ENCODE assay signal across 17 mouse cellular contexts in the genomic region with DNA sequence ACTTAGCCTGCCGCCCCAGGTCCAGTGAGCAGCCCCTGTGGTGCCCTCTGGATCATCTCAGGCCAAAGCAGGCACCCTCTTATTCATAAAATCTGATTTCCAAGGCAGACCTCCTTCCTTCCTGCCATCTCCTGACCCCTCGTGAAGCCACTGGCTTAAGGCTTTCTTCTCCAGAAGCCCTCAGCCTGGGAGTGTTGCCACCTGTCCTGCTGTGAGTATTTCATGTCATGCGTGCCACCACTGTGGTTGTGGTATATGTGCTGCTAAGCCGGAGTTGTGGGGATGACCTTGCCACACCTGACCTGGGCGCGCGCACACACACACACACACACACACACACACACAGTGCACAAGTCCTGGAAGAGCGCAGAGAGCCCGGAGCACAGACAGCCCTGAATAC.
DNase-seq lines count a peak whose midpoint lies in the region; ATAC-seq lines count a peak whose summit lies in the region.
"Had no signal": no experiment of that assay in that cellular context is flagged by ENCODE, and none has a peak within 500 bp of the region (broad histone marks: within the 10 kb centered on the region; RNA-seq: fewer than 3 reads in every experiment).

No protein-coding gene starts in this region.

- H3K4me2 ChIP-seq in embryonic facial prominence, embryonic 11.5 days (ENCODE audit: low read depth, low read length), result no peak overlapping the region
- H3K4me2 ChIP-seq in forebrain, embryonic 14.5 days (ENCODE audit: low read length), result no peak overlapping the region
- H3K4me2 ChIP-seq in hindbrain, embryonic 14.5 days (replicated peaks), result no peak overlapping the region
- H3K4me2 ChIP-seq in midbrain, embryonic 16.5 days (ENCODE audit: low read length), result no peak overlapping the region
- H3K4me2 ChIP-seq in kidney, embryonic 16.5 days (replicated peaks; ENCODE audit: low read depth, low read length), result no peak overlapping the region
- H3K4me2 ChIP-seq: embryonic facial prominence, embryonic 12.5 days had no signal

- 72% methylated on average over 9 of the region's 9 CpGs for WGBS in embryonic facial prominence, embryonic 11.5 days
- 80% methylated on average over 9 of the region's 9 CpGs for WGBS in embryonic facial prominence, embryonic 10.5 days
- WGBS in forebrain, embryonic 14.5 days, result 76% methylated on average over 9 of the region's 9 CpGs
- WGBS in hindbrain, embryonic 14.5 days, result 64% methylated on average over 9 of the region's 9 CpGs
- WGBS in midbrain, embryonic 16.5 days, result 66% methylated on average over 9 of the region's 9 CpGs
- WGBS in kidney, embryonic 16.5 days, result 82% methylated on average over 9 of the region's 9 CpGs

- ATAC-seq in embryonic facial prominence, embryonic 11.5 days (replicated peaks; ENCODE audit: insufficient number of reproducible peaks, low FRiP score, low TSS enrichment, low read depth), result 0 out of 2 replicates have a peak, but pooled peaks have one; percentile 39
- peak; percentile 10; the same call in 1 of the 2 replicates for ATAC-seq in forebrain, embryonic 14.5 days
- ATAC-seq in hindbrain, embryonic 14.5 days (ENCODE audit: low FRiP score), result peak; percentile 18; the same call in 1 of the 2 replicates
- ATAC-seq in midbrain, embryonic 16.5 days, result peak; percentile 7; the same call in 1 of the 2 replicates
- no peak for ATAC-seq in kidney, embryonic 16.5 days (ENCODE audit: low FRiP score, low TSS enrichment)

- H3K9me3 ChIP-seq in embryonic facial prominence, embryonic 11.5 days (replicated peaks; ENCODE audit: control insufficient read depth, low read length), result no peaks in the 10 kb centered on the region
- no peaks in the 10 kb centered on the region for H3K9me3 ChIP-seq in embryonic facial prominence, embryonic 10.5 days
- no peaks in the 10 kb centered on the region for H3K9me3 ChIP-seq in forebrain, embryonic 14.5 days (replicated peaks; ENCODE audit: control insufficient read depth, low read length)
- no peaks in the 10 kb centered on the region for H3K9me3 ChIP-seq in hindbrain, embryonic 14.5 days (ENCODE audit: control insufficient read depth, low read length)
- no peaks in the 10 kb centered on the region for H3K9me3 ChIP-seq in midbrain, embryonic 16.5 days (replicated peaks; ENCODE audit: control insufficient read depth, low read length, poor library complexity, severe bottlenecking)
- no peaks in the 10 kb centered on the region for H3K9me3 ChIP-seq in kidney, embryonic 16.5 days (ENCODE audit: low read length)
- H3K9me3 ChIP-seq: embryonic facial prominence, embryonic 12.5 days; megakaryocyte, embryonic 14.5 days had no signal

- no peaks in the 10 kb centered on the region for H3K36me3 ChIP-seq in embryonic facial prominence, embryonic 11.5 days (replicated peaks; ENCODE audit: control insufficient read depth, insufficient read depth, low read depth, low read length)
- no peaks in the 10 kb centered on the region for H3K36me3 ChIP-seq in embryonic facial prominence, embryonic 10.5 days (replicated peaks)
- H3K36me3 ChIP-seq in forebrain, embryonic 14.5 days (ENCODE audit: control insufficient read depth, insufficient read depth, low read length), result no peaks in the 10 kb centered on the region
- no peaks in the 10 kb centered on the region for H3K36me3 ChIP-seq in hindbrain, embryonic 14.5 days (replicated peaks; ENCODE audit: control insufficient read depth, insufficient read depth)
- H3K36me3 ChIP-seq in midbrain, embryonic 16.5 days (ENCODE audit: control insufficient read depth, insufficient read depth, low read length), result no peaks in the 10 kb centered on the region
- H3K36me3 ChIP-seq in kidney, embryonic 16.5 days (ENCODE audit: insufficient read depth, low read length), result no peaks in the 10 kb centered on the region
- H3K36me3 ChIP-seq: embryonic facial prominence, embryonic 12.5 days had no signal

- no peak overlapping the region for H3K9ac ChIP-seq in embryonic facial prominence, embryonic 11.5 days (replicated peaks; ENCODE audit: low read length)
- H3K9ac ChIP-seq in forebrain, embryonic 14.5 days (ENCODE audit: low read length), result no peak overlapping the region
- H3K9ac ChIP-seq in hindbrain, embryonic 14.5 days, result no peak overlapping the region
- H3K9ac ChIP-seq in midbrain, embryonic 16.5 days (ENCODE audit: low read depth, low read length), result no peak overlapping the region; the same call in 1 of the 2 replicates
- H3K9ac ChIP-seq in kidney, embryonic 16.5 days (replicated peaks; ENCODE audit: low read length), result no peak overlapping the region
- H3K9ac ChIP-seq: embryonic facial prominence, embryonic 12.5 days had no signal

- H3K27ac ChIP-seq in embryonic facial prominence, embryonic 11.5 days (replicated peaks; ENCODE audit: low read depth, low read length), result no peak overlapping the region
- H3K27ac ChIP-seq in embryonic facial prominence, embryonic 10.5 days (replicated peaks), result no peak overlapping the region
- peak overlapping the region; percentile 70; the same call in 1 of the 2 replicates for H3K27ac ChIP-seq in forebrain, embryonic 14.5 days (ENCODE audit: low read depth, low read length)
- peak overlapping the region; percentile 71 for H3K27ac ChIP-seq in hindbrain, embryonic 14.5 days
- peak overlapping the region; percentile 71 for H3K27ac ChIP-seq in midbrain, embryonic 16.5 days (ENCODE audit: low read length)
- no peak overlapping the region for H3K27ac ChIP-seq in kidney, embryonic 16.5 days (ENCODE audit: low read length)
- H3K27ac ChIP-seq: embryonic facial prominence, embryonic 12.5 days; heart, adult 2 months had no signal

- no peak for DNase-seq in embryonic facial prominence, embryonic 11.5 days (ENCODE audit: low spot score)
- no peak for DNase-seq in embryonic facial prominence, embryonic 10.5 days (ENCODE audit: low spot score)
- DNase-seq in forebrain, embryonic 14.5 days (ENCODE audit: low spot score), result no peak
- DNase-seq in hindbrain, embryonic 14.5 days (ENCODE audit: low spot score), result no peak
- DNase-seq in B cell, adult 2 months, result no peak
- DNase-seq in gastrocnemius, adult 18-20 months (ENCODE audit: low spot score), result no peak
- DNase-seq: adrenal gland, adult 2 months; gastrocnemius, postnatal 10 days; heart, adult 2 months; kidney, adult 2 months; kidney, postnatal 36 days; lung, postnatal 10 days; thymus, postnatal 36 days had no signal

- H3K4me3 ChIP-seq in embryonic facial prominence, embryonic 11.5 days (ENCODE audit: low read depth, low read length), result no peak overlapping the region
- H3K4me3 ChIP-seq in embryonic facial prominence, embryonic 10.5 days, result no peak overlapping the region
- no peak overlapping the region for H3K4me3 ChIP-seq in forebrain, embryonic 14.5 days (ENCODE audit: low read depth, low read length)
- H3K4me3 ChIP-seq in hindbrain, embryonic 14.5 days (replicated peaks; ENCODE audit: low read length), result no peak overlapping the region
- no peak overlapping the region for H3K4me3 ChIP-seq in midbrain, embryonic 16.5 days (ENCODE audit: low read depth, low read length)
- no peak overlapping the region for H3K4me3 ChIP-seq in kidney, embryonic 16.5 days (ENCODE audit: low read length)
- H3K4me3 ChIP-seq: embryonic facial prominence, embryonic 12.5 days; heart, adult 2 months; megakaryocyte, embryonic 14.5 days had no signal

- H3K4me1 ChIP-seq in embryonic facial prominence, embryonic 11.5 days (ENCODE audit: control insufficient read depth, insufficient read depth, low read length), result no peaks in the 10 kb centered on the region
- H3K4me1 ChIP-seq in embryonic facial prominence, embryonic 10.5 days, result peaks cover 9% of the 10 kb centered on the region; the same call in 1 of the 2 replicates
- H3K4me1 ChIP-seq in forebrain, embryonic 14.5 days (ENCODE audit: control insufficient read depth, insufficient read depth, low read length), result peaks cover 48% of the 10 kb centered on the region
- peaks cover 49% of the 10 kb centered on the region for H3K4me1 ChIP-seq in hindbrain, embryonic 14.5 days (replicated peaks; ENCODE audit: control insufficient read depth, insufficient read depth, low read length)
- peaks cover 52% of the 10 kb centered on the region for H3K4me1 ChIP-seq in midbrain, embryonic 16.5 days (ENCODE audit: control insufficient read depth, insufficient read depth, low read length)
- no peaks in the 10 kb centered on the region for H3K4me1 ChIP-seq in kidney, embryonic 16.5 days (ENCODE audit: insufficient read depth, low read length)
- H3K4me1 ChIP-seq: embryonic facial prominence, embryonic 12.5 days; megakaryocyte, embryonic 14.5 days had no signal

- no peaks in the 10 kb centered on the region for H3K27me3 ChIP-seq in embryonic facial prominence, embryonic 11.5 days (ENCODE audit: control insufficient read depth, insufficient read depth, low read length)
- H3K27me3 ChIP-seq in embryonic facial prominence, embryonic 10.5 days (replicated peaks; ENCODE audit: low read depth, poor library complexity, severe bottlenecking), result peaks cover 18% of the 10 kb centered on the region
- no peaks in the 10 kb centered on the region for H3K27me3 ChIP-seq in forebrain, embryonic 14.5 days (replicated peaks; ENCODE audit: control insufficient read depth, insufficient read depth, low read length)
- H3K27me3 ChIP-seq in hindbrain, embryonic 14.5 days (ENCODE audit: control insufficient read depth, insufficient read depth, low read length), result no peaks in the 10 kb centered on the region
- no peaks in the 10 kb centered on the region for H3K27me3 ChIP-seq in midbrain, embryonic 16.5 days (ENCODE audit: control insufficient read depth, insufficient read depth, low read depth, low read length)
- no peaks in the 10 kb centered on the region for H3K27me3 ChIP-seq in kidney, embryonic 16.5 days (ENCODE audit: insufficient read depth, low read length)
- H3K27me3 ChIP-seq: embryonic facial prominence, embryonic 12.5 days had no signal

Comparison
In these comparisons a context has a peak if more than half of its experiments do, and no peak if none do; other contexts are left out.
1. H3K27ac ChIP-seq: peak in forebrain, embryonic 14.5 days (single experiment), hindbrain, embryonic 14.5 days (single experiment) and midbrain, embryonic 16.5 days (single experiment); none in embryonic facial prominence, embryonic 11.5 days (single experiment), embryonic facial prominence, embryonic 10.5 days (single experiment) and kidney, embryonic 16.5 days (single experiment).